Mouse (Mus musculus) spleen, adult 10 weeks (tissue): Measurements from ENCODE around the gene Dolk. TPM values are rescaled to one million over a fixed set of nuclear protein-coding genes. Genes with fewer than 3 reads are reported as not detected.

ENCODE experiments used
- polyA plus RNA-seq: library from polyadenylated mRNA; stranded (reverse); fragments of 350-450 nt; fragmentation: Illumina TruSeq; extraction: RNeasy Lipid Tissue Mini Kit (QIAGEN cat#74804); gene quantifications from one replicate; pipeline ENCODE4 v1.2.3, GENCODE M21; 2015; ENCODE audit warnings: low replicate concordance; ENCODE audit not compliant: insufficient read depth

Dolk gene
- 8.9 TPM for polyA plus RNA-seq

DNA sequence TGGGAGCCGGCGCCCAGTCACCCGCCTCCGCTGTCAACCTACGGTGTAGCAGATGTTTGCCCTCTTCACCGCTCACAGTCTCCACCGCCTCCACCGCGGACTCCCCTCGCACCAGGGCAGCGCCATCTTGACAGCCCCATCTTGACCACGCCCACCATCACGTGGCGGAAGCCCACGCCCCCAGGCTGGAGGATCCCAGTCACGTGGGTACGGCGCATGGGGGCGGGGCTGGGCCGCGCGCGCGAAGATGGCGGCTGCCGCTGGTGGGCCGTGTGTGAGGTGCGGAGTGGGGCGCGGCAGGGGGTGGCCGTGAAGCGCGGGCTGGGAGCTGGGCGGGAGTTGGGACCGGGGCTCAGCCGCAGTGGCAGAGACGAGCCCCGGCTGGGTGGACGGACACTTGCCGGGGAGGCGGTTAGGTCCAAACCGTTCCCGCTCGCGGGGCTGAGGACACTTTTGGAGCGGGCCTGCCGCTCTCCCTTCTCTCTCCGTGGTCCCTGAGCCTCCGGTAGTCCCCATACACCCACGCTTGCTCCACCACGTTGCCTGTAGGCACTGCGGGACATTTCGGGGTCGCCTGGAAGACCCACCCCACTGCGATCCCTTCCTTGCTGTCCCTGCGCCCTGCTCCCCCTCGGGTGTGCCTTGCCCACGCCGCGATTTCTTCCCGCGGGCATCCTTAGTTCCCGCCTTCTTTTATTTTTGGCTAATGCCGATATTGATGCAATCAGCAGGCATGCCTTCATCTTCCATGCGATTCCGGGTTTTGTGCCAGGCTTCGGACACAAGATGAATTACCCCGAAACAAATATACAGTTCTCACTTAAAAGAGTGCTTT, at the start of gene Dolk, which contains the start of gene Nup188:
Dolk (minus strand) TSS at position 143 of the 835 bp plus-strand sequence.
Nup188 (plus strand) TSS at position 206 of the 835 bp plus-strand sequence.

DNA sequence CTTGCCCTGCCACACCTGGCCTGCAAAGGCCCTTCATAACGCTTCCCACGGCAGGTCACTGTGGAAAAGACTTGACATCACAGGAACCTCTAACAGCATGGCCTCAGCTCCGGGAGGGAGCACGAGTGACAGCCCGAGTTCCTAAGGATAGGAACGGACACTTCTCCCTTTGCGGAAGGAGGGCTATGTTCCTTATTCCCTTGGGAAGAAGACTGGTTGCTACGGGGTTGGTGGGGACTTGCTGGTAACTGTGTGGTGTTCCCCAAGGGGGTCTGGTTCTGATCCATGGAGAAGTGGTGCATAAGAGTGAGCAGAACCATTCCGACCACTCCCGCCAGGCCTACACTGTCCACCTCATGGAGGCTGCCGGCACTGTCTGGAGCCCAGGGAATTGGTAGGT, 5.4 kb downstream of the Dolk start, which contains the start of gene Gm28038:
Gm28038 (plus strand) TSS at position 301 of the 400 bp plus-strand sequence.

GRCm38 (mm10) chr2:30265767-30266253, 20.3 kb downstream of the Dolk start, which contains the start of gene Phyhd1:
TSS of gene Phyhd1 (plus strand) at chr2:30266203.

DNA sequence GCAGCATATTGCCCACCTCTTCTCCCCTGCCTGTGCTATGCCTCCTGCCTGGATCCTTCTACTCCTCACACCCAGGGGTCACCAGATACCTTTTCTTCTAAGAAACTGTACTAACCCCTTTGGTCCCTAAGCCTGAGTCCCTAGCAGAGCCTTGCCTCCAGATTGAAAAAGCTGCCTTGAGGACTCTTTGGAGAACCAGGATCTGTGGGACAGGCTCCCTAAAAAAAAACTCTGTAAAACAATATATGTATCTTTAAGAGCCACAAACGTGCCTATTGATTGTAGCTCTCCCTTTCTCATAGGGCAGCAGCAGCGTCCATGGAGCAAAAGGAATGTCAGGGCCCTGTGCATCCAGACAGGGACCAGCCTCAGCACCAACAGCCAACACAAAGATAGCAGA, 45.9 kb downstream of the Dolk start, which contains the start of gene Gm28035:
Gm28035 (plus strand) TSS at position 301 of the 400 bp plus-strand sequence.

GRCm38 (mm10) chr2:30237199-30237880, 48.8 kb downstream of the Dolk start, which contains the start of gene Lrrc8a:
TSS of gene Lrrc8a (plus strand) at chr2:30237715.

Other genes with a start within 250 kb of the Dolk start
- 0.88 TPM for gene Wdr34, start 237.5 kb downstream of the Dolk start, polyA plus RNA-seq
- gene Set, start 229.0 kb downstream of the Dolk start, polyA plus RNA-seq = 534 TPM
- gene Pkn3, start 208.7 kb downstream of the Dolk start, polyA plus RNA-seq = 1.2 TPM
- 4.9 TPM for gene Zdhhc12, start 192.7 kb downstream of the Dolk start, polyA plus RNA-seq
- gene Zer1, start 161.7 kb downstream of the Dolk start, polyA plus RNA-seq = 30.0 TPM
- 42.2 TPM for gene Tbc1d13, start 152.6 kb downstream of the Dolk start, polyA plus RNA-seq
- 1.2 TPM for gene Endog, start 114.8 kb downstream of the Dolk start, polyA plus RNA-seq
- 8.9 TPM for gene Spout1, start 107.9 kb downstream of the Dolk start, polyA plus RNA-seq
- 5.0 TPM for gene Kyat1, start 80.5 kb downstream of the Dolk start, polyA plus RNA-seq
- gene Lrrc8a, start 48.6 kb downstream of the Dolk start, polyA plus RNA-seq = 9.8 TPM
- 1.5 TPM for gene Gm28035, start 45.8 kb downstream of the Dolk start, polyA plus RNA-seq
- gene Phyhd1, start 20.1 kb downstream of the Dolk start, polyA plus RNA-seq = 27.3 TPM
- not detected for gene Gm28038, start 5.3 kb downstream of the Dolk start, polyA plus RNA-seq
- 24.6 TPM for gene Nup188, start 63 bp upstream of the Dolk start, polyA plus RNA-seq
- gene Sh3glb2, start 73.0 kb upstream of the Dolk start, polyA plus RNA-seq = 19.0 TPM
- gene Miga2, start 77.9 kb upstream of the Dolk start, polyA plus RNA-seq = 4.3 TPM
- gene Dolpp1, start 105.9 kb upstream of the Dolk start, polyA plus RNA-seq = 9.2 TPM
- 12.9 TPM for gene Crat, start 129.5 kb upstream of the Dolk start, polyA plus RNA-seq
- 66.8 TPM for gene Ptpa, start 129.7 kb upstream of the Dolk start, polyA plus RNA-seq
- gene Ier5l, start 187.9 kb upstream of the Dolk start, polyA plus RNA-seq = 0.25 TPM